ENCODE assay signal across 8 mouse cellular contexts in the genomic region with DNA sequence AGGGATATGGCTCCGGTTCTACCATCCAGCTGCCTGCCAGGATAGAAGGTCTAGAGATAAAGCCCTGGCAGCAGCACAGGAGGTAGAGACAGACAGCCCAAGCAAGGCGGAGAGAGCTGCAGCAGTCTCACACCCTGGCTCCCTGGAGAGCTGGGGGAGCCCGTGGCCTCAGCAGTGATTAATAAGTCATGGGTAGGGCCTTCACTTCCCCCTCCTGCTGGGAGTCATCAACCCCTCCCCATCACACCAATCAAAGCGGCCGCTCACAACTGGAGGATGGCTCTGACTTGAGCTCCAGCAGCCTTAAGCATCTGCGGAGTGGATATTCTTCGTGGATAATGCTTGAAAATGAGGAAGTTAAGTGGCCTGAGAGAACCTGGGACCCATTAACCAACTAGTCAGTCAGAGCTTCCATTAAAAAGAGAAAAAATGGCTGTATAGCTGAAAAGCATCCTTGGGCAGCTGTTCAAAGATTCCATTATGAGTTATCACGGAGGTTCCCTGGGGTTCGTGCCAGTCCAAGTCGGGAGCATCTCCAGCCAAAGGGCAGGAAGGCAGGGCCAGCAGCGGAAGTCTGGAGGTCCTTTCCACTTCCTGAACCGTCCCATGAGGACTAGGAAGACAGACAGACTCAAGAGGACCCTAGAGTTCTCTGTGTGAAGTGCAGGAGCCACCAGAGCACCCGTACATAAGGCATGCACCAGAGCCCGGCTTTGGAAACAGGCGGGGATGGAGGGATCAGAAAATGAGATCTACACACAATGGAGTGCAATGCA. TPM values are rescaled to one million over a fixed set of nuclear protein-coding genes. Genes with fewer than 3 reads are reported as not detected.
DNase-seq lines count a peak whose midpoint lies in the region; ATAC-seq and TF ChIP-seq lines count a peak whose summit lies in the region.

No protein-coding gene starts in this region.

- no peaks in the 10 kb centered on the region for H3K36me3 ChIP-seq in heart, embryonic 14.5 days (ENCODE audit: control insufficient read depth, insufficient read depth, low read length)
- no peaks in the 10 kb centered on the region for H3K36me3 ChIP-seq in neural tube, embryonic 15.5 days

- no peaks in the 10 kb centered on the region for H3K9me3 ChIP-seq in heart, embryonic 14.5 days (ENCODE audit: control insufficient read depth, low read length)
- no peaks in the 10 kb centered on the region for H3K9me3 ChIP-seq in neural tube, embryonic 15.5 days (replicated peaks)

- TF ChIP-seq CTCF in gastrocnemius, adult 2 months (IDR thresholded peaks at IDR 0.05) = no peak

- H3K27me3 ChIP-seq in heart, embryonic 14.5 days (ENCODE audit: control insufficient read depth, insufficient read depth, low read length) = no peaks in the 10 kb centered on the region
- H3K27me3 ChIP-seq in neural tube, embryonic 15.5 days (replicated peaks) = no peaks in the 10 kb centered on the region

- no peak overlapping the region for H3K9ac ChIP-seq in heart, embryonic 14.5 days (ENCODE audit: low read length)
- H3K9ac ChIP-seq in neural tube, embryonic 15.5 days (replicated peaks) = no peak overlapping the region

- H3K4me3 ChIP-seq in gastrocnemius, adult 2 months = no peak overlapping the region; the same call in 1 of the 2 replicates
- H3K4me3 ChIP-seq in heart, embryonic 14.5 days (ENCODE audit: control insufficient read depth in 1 of 2, insufficient read depth in 1 of 2, low read depth in 1 of 2, low read length in 2 of 2) = no peak overlapping the region
- H3K4me3 ChIP-seq in neural tube, embryonic 15.5 days (replicated peaks) = no peak overlapping the region

- peaks cover 8 to 9% of the 10 kb centered on the region in 2 experiments; a peak in 3 of 4 replicates for H3K4me1 ChIP-seq in heart, embryonic 14.5 days (ENCODE audit: control insufficient read depth in 2 of 2, insufficient read depth in 2 of 2, low read length in 2 of 2)
- peaks cover 31% of the 10 kb centered on the region for H3K4me1 ChIP-seq in neural tube, embryonic 15.5 days

- DNase-seq in gastrocnemius, adult 2 months = peak; percentile 31
- no peak for DNase-seq in gastrocnemius, postnatal 36 days
- DNase-seq in adrenal gland, postnatal 36 days = peak; percentile 65 to 79
- peak; percentile 68 for DNase-seq in kidney, postnatal 14 days
- no peak for DNase-seq in layer of hippocampus, adult 11-12 months (ENCODE audit: low spot score)
- DNase-seq in thymus, postnatal 10 days (ENCODE audit: low spot score in 2 of 2) = no peak

- WGBS in heart, embryonic 14.5 days = 27% methylated on average over 15 of the region's 15 CpGs
- 29% methylated on average over 15 of the region's 15 CpGs for WGBS in neural tube, embryonic 15.5 days

- no peak; the same call in 1 of the 2 replicates for ATAC-seq in heart, embryonic 14.5 days (ENCODE audit: insufficient number of reproducible peaks, insufficient read depth, low FRiP score, low read depth)
- ATAC-seq in neural tube, embryonic 15.5 days (ENCODE audit: low FRiP score) = peak; percentile 43

- peak overlapping the region; percentile 31 for H3K4me2 ChIP-seq in heart, embryonic 14.5 days (ENCODE audit: low read length)
- H3K4me2 ChIP-seq in neural tube, embryonic 15.5 days = peak overlapping the region; percentile 22

- intact Hi-C loops in gastrocnemius, adult 2 months (cut with DNase I) = no loop called here
- intact Hi-C loops in gastrocnemius, postnatal 36 days (cut with DNase I) = loop anchor here (10.0 kb wide), 1 partner anchor 392 kb away; no protein-coding TSS in a partner anchor

- H3K27ac ChIP-seq in gastrocnemius, adult 2 months = peak overlapping the region; percentile 48; the same call in 1 of the 2 replicates
- no peak overlapping the region for H3K27ac ChIP-seq in heart, embryonic 14.5 days (replicated peaks in 1 of 2; ENCODE audit: control insufficient read depth in 1 of 2, insufficient read depth in 1 of 2, low read depth in 2 of 2, low read length in 2 of 2)
- peak overlapping the region; percentile 37 for H3K27ac ChIP-seq in neural tube, embryonic 15.5 days (replicated peaks)

RNA-seq across cellular contexts. Expression of a gene that starts 19.4 kb away (rescaled TPM):
- total RNA-seq in gastrocnemius, adult 2 months (2021) = 1 to 10 TPM; 4.5 to 5.9 TPM
- 1 to 10 TPM; 4.1 to 5.4 TPM for total RNA-seq in gastrocnemius, postnatal 36 days (2021)
- 1 to 10 TPM; 8.2 to 9.3 TPM for total RNA-seq in adrenal gland, postnatal 36 days (2021)
- polyA plus RNA-seq in heart, embryonic 14.5 days (2014; fragmentation: Nextera tagmentation; extraction: Ambion mirVana) = 13.3 and 13.7 TPM in 2 replicates
- polyA plus RNA-seq in neural tube, embryonic 15.5 days (2015; fragmentation: Nextera tagmentation; extraction: Ambion mirVana) = 30.7 and 32.6 TPM in 2 replicates

Comparison
In these comparisons a context has a peak if more than half of its experiments do, and no peak if none do; other contexts are left out.
1. DNase-seq: peak in gastrocnemius, adult 2 months (single experiment), adrenal gland, postnatal 36 days (2 of 2) and kidney, postnatal 14 days (single experiment); none in gastrocnemius, postnatal 36 days (0 of 2), layer of hippocampus, adult 11-12 months (single experiment) and thymus, postnatal 10 days (0 of 2).
2. H3K27ac ChIP-seq: peak in gastrocnemius, adult 2 months (single experiment) and neural tube, embryonic 15.5 days (single experiment); none in heart, embryonic 14.5 days (0 of 2).